Mouse (Mus musculus) layer of hippocampus, postnatal 10 days (tissue): ENCODE measurements at regions not wholly inside any gene's neighbourhood (a gene's known extent, or its start where the extent isn't known, plus 50 kb on each side); places are given as distances from the start of the nearest gene placed in this dataset.
A peak's percentile ranks its signal among the peaks of the same experiment; 100 is the strongest.

Source experiments
- DNase-seq, 2 experiments: peaks; one replicate each; pipeline ENCODE4 v3.0.0; 2021; ENCODE audit warnings: low spot score in 2 of 2

GRCm38 (mm10) chr10:17510626-17511193 lies 212.3 kb upstream of the Cited2 start:
- DNase-seq, result no peak

GRCm38 (mm10) chr10:17511779-17512335 lies 211.2 kb upstream of the Cited2 start:
- DNase-seq, result no peak

GRCm38 (mm10) chr10:17512487-17512886 lies 210.5 kb upstream of the Cited2 start:
- no peak for DNase-seq

- DNase-seq, result no peak
These were observed 209.3 kb upstream of the Cited2 start for GRCm38 (mm10) chr10:17513756-17514155.

GRCm38 (mm10) chr10:17516068-17516467 lies 206.9 kb upstream of the Cited2 start:
- no peak for DNase-seq

GRCm38 (mm10) chr10:17518423-17519175 lies 204.4 kb upstream of the Cited2 start:
- no peak for DNase-seq

- peak; percentile 25 to 55 for DNase-seq
These were observed 200.9 kb upstream of the Cited2 start for GRCm38 (mm10) chr10:17522026-17522541.

GRCm38 (mm10) chr10:17523558-17524328 lies 199.3 kb upstream of the Cited2 start:
- no peak for DNase-seq

- DNase-seq, result no peak
These were observed 195.8 kb upstream of the Cited2 start for GRCm38 (mm10) chr10:17527151-17527737.

GRCm38 (mm10) chr10:17528116-17528515 lies 194.9 kb upstream of the Cited2 start:
- no peak for DNase-seq

GRCm38 (mm10) chr10:17528846-17529245 lies 194.2 kb upstream of the Cited2 start:
- no peak for DNase-seq

- DNase-seq, result no peak
These were observed 193.0 kb upstream of the Cited2 start for GRCm38 (mm10) chr10:17529851-17530509.

GRCm38 (mm10) chr10:17531021-17531420 lies 192.0 kb upstream of the Cited2 start:
- no peak for DNase-seq

GRCm38 (mm10) chr10:17538944-17539533 lies 184.0 kb upstream of the Cited2 start:
- no peak for DNase-seq

GRCm38 (mm10) chr10:17540404-17541375 lies 182.3 kb upstream of the Cited2 start:
- no peak for DNase-seq

- no peak for DNase-seq
These were observed 180.7 kb upstream of the Cited2 start for GRCm38 (mm10) chr10:17542104-17542846.

- DNase-seq, result no peak
These were observed 180.1 kb upstream of the Cited2 start for GRCm38 (mm10) chr10:17542847-17543421.

- no peak for DNase-seq
These were observed 177.7 kb upstream of the Cited2 start for GRCm38 (mm10) chr10:17545291-17545690.
